Mouse (Mus musculus) adrenal gland, postnatal 25 days (tissue): ENCODE measurements around the gene Catsperd. TPM values are rescaled to one million over a fixed set of nuclear protein-coding genes. Genes with fewer than 3 reads are reported as not detected.
"Not testable (repeated sequence)": the region's sequence is repeated elsewhere in the genome, so short reads cannot be mapped to it uniquely, and the experiment has no call there.

Experiments
- DNase-seq: peaks from one replicate; pipeline ENCODE4 v3.0.0; 2021; ENCODE audit warnings: mixed read lengths
- total RNA-seq: library from RNA; stranded (reverse); gene quantifications from 2 replicates; pipeline ENCODE4 v1.2.3, GENCODE M21; 2021

Catsperd gene
- total RNA-seq, 1 experiment from 2014 or later: 3.2 TPM

DNA sequence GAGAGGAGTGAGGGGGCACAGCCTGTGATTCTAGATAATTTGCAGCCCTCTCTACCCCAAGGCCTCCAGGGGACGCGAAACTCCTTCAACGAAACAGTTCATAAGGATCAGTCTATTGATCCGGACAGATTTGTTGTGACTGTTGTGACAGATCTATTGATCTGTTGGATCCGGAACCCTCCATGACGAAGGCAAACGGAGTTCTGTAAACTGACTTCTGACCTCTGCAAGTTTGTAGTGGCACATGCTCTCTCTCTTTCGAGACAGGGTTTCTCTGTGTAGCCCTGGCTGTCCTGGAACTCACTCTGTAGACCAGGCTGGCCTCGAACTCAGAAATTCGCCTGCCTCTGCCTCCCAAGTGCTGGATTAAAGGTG is 15.4 kb upstream of the Catsperd start:
- DNase-seq: not testable (repeated sequence)

DNA sequence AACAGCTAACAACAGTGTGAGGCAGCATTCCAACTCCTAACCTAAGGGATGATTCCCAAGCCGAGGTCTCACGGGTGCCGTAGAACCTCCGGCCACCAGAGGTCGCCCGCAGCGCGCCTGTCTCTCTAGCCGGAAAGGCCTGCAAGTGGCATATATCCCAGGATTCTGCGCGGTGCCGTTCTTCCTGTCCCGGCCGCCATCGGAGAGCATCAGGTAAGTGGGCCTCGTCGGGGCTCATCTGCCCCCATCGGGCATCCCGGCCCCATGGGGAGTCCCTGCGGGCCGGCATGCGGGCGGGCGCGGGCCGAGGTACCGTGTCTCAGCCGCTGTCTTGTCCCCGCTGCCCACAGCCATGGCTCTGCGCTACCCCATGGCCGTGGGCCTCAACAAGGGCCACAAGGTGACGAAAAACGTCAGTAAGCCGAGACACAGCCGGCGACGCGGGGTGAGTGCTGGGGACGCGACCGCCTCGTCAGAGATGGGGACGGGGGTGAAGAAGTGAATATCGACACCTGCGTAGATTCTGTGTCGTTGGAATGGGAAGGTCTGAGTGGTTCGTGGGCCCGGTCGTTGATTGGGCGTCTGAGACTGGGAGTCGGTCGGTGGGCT is 14.6 kb upstream of the Catsperd start, which contains the start of gene Rpl36:
Gene Rpl36 (plus strand): TSS at position 181 of the 609 bp plus-strand sequence.
- peak; percentile 96 for DNase-seq

DNA sequence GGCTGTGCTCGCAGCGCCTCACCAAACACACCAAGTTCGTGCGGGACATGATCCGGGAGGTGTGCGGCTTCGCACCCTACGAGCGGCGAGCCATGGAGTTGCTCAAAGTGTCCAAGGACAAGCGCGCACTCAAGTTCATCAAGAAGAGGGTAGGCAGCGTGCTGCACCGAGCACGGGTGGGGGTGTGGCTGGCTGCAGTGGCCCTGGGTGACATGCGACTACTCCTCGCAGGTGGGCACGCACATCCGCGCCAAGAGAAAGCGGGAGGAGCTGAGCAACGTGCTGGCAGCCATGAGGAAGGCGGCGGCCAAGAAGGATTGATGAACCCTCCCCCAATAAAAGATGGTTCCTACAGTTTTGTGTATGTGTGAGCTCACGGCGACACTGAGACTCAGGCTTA is 14.1 kb upstream of the Catsperd start:
- not testable (repeated sequence) for DNase-seq

DNA sequence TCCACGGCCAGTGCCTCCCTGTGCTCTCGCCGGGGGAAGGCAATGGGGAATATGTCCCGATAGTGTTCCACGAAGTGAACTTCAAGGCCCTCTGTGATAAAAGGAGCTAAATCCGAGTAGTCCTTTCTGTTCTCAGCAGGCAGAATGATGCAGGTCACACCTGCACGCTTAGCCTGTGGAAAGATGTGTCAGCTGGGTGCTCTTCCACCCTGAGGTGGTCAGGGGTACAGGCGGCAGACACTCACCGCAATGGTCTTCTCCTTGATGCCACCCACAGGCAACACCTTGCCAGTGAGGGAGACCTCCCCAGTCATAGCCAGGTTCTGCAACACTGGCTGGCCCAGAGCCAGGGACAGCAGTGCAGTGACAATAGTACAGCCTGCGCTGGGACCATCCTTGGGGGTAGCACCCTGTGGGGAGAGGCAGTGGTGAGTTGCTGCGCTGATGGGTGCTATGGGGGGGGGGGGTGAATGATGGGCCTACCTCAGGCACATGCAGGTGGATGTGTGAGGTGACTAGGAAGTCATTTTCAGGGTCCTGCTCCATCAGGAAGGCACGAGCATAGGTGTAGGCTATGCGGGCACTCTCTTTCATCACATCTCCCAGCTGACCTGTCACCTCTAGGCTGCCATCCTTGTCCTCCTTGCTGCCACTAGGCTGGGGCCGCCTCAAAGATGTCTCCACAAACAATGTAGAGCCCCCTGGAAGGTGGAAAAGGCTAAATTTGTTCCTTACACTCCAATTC is 13.4 kb upstream of the Catsperd start:
- peak; percentile 54 for DNase-seq

DNA sequence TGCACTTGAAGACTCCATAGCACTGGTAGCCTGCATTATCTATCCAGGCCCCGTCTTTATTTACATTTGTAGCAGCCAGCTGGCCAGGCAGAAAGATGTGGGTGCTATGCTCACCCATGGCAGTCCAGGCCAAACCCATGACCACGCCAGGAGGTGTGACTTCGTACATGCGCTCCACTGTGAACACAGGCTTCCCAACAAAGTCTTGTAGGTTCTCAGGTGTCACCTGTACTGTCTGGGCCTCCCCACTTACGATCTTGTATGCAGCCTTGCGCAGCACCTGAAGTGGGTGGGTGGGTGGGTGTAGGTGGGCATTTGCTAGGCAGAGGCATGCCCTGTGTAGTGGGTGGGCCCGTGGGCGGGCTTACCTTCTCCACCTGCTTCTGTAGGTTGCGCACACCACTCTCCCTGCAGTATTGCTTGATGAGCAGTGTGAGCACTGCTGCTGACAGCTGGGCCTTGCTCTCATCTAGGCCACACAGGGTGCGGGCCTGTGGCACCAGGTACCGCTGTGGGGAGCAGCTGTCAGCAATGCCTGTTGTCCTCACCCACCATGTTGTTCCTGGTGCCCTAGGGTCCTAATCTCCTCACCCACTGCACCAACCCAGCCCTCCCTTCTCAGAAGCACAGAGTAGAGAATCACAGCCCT is 12.7 kb upstream of the Catsperd start:
- DNase-seq: no peak

DNA sequence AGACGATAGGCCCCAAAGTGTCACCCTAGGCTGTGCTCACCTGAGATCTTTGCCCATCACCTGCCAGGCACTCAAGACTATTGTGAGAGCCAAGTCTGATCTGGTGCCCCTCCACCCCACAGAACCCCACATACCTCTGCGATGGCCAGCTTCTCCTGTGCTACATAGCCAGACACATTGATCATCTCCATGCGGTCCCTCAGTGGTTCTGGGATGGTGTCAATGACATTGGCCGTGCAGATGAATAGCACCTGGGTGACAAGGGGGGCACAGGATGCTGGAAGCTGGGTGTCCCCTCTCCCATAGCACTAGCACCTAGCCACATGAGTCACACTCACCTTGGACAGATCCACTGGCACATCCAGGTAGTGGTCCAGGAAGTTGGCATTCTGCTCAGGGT is 12.2 kb upstream of the Catsperd start:
- DNase-seq: no peak

DNA sequence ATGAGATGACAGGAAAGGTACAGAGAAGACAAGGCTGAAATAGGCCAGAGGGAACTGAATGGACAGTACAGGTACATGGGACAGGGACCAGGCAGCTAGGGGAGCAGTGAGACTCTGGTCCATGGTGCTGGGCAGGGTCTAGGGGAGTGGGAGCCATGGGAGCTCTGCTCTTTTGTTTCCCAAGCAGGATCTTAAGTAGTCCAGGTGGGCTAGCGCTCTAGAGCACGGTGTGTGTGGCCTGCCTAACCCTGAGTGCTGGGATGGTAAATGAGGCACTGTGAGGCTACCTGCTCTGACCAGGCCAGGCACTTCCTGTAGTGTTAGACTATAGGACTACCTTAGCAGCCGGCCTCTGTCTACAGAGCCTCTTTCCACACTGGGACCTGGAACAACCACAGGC is 11.2 kb upstream of the Catsperd start:
- no peak for DNase-seq

DNA sequence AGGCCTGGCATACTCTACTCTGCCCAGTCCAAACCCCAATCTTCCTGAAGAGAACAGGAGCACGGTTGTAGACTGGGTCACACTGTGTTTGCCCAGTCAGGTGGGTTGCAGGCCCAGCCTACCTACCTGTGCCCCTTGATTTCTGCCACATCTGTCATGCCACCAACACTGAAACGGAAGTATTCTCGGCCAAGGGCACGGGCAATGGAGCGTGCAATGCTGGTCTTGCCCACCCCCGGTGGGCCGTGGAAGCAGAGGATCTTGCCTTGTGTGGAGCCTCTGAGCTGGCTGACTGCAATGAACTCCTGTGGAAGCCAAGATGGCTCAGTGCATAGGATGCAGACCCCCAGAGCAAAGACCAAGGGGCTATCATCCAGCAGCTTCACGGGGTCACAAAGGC is 10.3 kb upstream of the Catsperd start:
- no peak for DNase-seq

DNA sequence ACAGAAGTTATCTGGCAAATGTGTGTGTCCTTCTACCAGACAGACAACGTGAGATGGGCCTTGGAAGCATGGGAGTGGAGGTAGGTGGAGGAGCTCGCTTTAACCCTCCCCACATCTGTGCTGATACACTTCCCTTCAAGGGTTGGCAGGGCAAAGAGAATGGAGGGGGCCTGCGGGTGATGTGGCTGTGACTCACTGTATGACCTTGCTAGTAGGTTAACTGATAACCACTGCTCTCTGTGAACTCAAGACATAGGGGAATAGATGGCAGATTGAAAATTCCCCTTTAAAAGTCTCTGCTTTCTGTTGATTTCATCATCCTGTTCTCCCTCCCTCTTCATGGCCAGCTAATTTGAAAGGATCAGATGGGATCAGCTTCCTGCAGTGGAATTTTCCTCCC is 2.4 kb upstream of the Catsperd start:
- DNase-seq: peak; percentile 55

DNA sequence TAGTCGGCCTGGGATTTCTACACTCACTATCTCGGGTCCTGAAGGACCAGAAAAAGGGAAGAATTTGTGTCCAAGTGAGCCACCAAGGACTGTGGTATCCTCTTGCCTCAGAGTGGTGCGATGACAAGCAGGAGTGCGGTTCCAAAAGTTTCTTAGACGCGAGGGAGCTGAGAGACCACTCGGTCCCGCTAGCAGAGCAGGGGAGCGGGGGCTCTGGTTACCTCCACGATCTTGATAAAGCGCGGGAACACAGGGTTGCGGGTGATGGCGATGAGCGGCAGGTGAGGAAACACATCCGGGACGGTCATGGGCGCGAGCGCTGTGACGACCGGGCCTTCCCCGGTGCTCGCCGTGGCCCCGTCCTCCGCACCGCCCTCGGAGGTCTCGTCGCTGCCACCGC is 1.7 kb upstream of the Catsperd start:
- DNase-seq: no peak

DNA sequence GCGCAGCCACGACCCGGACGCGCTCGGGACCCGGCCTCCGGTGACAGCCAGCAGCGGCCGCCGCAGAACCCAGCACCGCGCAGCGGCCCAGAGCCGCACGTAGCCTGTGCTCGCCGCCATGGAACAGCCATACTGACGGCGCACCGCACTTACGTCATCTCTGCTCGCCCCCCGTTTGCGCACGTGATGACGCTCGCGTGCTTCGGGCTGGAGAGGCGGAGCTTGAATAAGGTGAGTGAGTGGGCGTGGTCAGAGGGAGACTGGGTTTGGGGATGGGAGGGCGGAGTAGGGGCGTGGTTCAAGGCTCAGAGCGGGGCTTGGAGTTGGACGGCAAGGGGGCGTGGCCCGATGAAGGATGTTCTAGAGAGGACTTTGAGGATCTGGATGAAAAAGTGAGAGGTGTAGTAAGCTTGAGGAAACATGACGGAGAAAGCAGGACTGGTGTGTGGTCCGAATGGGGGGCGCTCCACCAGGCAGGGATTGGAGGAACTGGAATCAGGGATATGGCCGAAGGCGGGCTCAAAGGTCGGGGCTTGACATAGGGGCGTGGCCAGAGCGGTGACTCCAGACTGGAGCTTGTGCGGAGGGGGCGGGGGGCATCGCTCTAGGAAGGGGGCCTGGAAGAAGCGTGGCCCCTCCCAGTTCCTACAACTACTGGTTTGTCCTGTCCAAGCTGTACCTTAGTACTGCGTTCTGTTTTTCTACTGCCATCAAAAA is 1.0 kb upstream of the Catsperd start, which contains the start of gene Lonp1:
Gene Lonp1 (minus strand): TSS at position 134 of the 717 bp plus-strand sequence.
- DNase-seq: peak; percentile 96

DNA sequence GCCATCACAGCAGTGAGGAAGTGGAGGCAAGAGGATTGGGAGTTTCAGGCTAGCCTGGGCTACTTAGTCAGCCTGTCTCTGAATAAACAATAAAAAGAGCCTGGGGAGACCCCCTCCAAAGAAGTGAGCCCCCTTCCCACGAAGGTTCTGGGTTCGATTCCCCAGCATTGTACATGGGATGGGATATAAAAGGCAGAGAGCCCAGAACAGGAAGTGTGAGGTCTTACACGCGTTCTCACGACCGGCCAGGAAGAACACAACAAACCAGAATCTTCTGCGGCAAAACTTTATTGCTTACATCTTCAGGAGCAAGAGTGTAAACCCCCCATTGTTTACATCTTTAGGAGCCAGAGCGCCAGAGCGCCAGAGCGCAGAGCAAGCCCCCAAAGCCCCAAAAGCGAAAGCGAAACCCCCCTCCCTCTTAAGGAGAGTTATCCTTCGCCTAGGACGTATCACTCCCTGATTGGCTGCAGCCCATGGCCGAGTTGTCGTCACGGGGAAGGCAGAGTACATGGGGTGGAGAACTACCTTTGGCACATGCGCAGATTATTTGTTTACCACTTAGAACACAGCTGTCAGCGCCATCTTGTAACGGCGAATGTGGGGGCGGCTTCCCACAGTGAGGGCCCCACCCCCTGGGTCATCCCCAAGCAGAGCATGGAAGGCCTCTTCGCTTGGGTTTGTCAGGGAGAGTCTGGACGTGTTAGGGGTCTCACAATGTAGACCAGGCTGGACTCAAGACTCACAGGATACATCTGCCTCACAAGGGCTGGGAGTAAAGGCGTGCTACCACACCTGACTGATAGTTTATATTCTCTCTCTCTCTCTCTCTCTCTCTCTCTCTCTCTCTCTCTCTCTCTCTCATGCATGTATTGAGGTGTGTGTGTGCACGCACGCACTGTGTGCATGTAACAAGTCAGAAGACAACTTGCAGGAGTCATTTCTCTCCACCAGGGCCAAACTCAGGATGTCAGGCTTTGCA is 2.1 kb downstream of the Catsperd start:
- DNase-seq: not testable (repeated sequence)

DNA sequence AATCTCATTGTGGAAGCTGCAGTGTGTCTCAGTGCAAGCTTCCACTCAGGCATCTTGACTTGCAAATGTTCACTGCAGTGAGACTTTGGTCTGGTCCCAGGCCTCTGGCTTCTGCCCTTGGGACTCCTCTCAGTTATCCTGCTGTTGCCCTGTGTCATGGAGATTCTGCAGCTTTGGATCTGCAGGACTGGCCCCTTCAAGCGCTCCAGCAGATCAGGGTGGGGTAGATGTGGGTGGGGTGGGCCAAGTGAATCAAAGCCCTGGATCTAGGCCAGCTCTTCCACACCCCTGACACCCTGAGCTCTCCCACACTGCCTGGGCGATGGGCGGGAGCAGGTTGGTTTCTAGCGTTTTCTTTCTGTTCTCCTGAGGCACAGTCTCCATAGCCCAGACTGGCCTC is 3.9 kb downstream of the Catsperd start:
- DNase-seq: no peak

DNA sequence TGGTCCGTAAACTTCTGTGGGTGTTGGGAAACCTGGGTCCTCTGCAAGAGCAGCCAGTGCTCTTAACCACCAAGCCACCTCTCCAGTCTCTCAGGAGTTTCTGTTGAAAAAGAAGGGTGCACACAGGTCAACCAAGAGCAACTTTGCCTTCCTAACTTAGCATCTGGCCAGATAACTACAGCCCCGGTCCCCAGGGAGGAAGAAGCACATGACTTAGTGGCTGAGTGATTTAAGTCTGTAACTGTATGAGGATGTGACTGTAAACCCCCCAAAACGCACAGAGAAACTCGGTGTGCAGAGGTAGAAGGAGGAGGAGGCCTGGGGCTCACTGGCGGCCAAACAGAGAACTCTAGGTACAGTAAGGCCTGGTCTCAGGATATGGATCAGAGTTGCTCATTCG is 6.1 kb downstream of the Catsperd start:
- no peak for DNase-seq

DNA sequence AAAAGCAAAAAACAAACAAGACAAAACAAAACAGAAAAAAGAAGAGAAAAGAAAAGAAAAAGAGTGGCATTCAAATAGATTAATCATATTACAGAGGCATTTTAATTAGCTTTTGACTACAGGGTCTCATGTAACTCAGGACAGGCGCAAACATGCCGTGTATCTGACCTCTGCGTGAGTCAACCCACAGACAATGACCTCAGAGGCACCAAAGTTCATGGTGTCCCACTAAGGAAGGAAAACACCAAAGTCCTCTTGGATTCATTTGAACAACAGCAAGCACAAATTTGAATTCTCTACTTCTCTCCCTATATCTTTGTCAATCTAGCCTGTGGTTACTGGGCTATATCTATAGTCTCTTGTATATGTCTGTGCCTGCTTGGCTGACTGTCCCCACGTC is 15.3 kb downstream of the Catsperd start:
- DNase-seq: no peak

DNA sequence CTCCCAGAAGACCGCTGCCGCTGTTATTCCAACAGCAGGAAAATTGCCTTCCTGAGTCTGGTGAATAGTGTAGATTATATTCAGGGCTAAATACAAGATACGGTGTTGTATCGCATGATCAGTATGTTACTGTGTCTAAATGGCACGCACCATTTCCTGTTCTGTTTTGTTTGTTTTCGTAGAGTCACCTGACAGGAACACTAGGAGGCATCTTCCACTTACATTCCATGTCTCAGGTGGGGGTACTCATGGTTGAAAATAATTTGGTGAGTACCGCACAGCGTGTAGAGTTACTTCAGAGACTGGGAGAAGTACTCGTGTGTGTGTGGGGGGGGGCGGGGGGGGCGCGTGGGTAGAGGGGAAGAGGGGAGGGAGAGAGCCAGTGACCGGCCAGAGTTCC is 19.6 kb downstream of the Catsperd start:
- DNase-seq: no peak

DNA sequence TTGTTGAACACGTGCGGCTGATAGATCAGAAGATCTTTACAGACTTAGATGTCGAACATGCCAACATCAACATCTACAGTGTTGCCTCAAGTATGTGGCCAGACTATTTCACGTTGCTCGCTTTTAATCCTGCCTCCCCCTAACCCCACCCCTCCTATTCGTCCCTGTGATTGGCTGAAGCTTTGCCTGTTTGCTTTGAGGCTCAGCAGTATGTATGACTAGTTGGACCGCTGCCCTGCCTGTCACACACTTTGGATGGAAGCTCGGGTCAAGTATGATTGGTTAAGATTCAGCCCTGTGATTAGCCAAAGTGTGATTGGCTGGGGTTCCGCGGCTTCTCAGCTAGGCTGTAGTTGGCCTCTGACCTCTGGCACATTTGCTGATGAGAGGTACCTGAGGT is 23.9 kb downstream of the Catsperd start:
- DNase-seq: no peak

DNA sequence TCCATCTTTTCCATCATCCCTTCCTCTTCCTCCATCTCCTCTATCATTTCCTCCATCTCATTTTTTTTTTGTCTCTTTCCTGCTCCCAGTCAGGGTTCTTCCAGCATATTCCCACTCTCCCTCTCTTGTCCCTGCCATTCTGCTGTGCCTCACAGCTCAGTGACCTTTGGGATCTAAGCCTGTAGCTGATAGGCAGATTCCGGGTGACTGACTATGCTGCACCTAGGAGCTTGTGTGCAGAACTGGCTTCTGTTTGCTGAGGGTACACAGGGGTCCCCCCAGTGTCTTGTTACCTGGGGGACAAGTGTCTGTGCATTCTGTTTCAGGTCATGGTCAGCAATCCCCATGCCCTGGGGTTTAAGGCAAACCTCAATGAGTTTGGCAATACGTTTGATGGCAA is 26.8 kb downstream of the Catsperd start:
- DNase-seq: no peak

DNA sequence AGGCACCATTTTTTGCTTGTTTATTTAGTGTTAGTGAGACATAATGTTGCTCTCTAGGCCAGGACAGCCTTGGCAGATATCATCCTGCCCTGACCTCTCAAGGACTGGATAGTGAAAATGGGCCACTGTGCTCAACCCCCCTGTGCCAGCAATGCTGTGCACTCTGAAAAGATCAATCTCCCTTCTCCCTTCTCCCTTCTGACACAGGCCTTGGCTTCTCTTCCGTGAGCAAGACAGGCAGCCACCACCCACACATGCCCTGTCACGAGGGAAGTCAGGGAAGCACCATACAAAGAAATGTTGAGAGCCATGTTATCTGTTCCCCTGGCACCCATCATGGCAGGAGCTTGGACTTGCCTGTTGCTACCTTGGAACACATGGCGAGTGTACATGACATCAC is 27.4 kb downstream of the Catsperd start:
- DNase-seq: peak; percentile 18

DNA sequence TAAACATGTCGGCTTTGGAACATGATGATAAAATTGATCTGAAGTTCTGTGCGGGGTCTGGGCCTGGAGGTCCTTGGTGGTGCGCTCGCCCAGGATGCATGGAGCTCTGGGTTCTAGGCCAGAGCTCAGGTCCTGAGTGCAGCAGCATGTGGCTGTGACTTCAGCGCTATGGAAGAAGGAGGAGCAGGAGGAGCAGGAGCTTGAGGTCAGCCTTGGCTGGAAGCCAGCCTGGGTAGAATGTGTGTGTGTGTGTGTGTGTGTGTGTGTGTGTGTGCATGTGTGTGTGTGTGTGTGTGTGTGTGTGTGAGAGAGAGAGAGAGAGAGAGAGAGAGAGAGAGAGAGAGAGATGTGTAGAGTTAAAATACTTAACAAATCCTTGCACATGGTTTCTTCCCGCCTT is 28.2 kb downstream of the Catsperd start:
- DNase-seq: no peak

DNA sequence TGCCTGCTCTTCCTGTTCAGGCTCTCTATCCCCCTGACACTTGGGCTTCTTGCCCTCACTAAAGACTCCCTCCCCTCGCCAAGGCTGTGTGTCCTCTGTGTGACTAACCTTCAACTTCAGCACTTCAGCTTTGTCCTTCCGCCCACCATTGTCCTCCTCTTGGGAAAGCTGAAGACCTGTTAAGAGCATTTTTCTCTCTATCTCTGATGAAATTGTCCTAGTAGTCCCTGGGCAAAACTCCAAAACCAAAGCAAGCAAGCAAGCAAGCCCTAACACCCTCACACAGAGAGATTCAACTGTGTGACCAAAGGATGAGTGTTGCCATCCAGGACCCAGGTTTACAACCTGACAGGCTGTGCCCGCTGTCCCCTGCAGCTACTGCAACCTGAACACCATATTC is 35.7 kb downstream of the Catsperd start:
- DNase-seq: no peak

DNA sequence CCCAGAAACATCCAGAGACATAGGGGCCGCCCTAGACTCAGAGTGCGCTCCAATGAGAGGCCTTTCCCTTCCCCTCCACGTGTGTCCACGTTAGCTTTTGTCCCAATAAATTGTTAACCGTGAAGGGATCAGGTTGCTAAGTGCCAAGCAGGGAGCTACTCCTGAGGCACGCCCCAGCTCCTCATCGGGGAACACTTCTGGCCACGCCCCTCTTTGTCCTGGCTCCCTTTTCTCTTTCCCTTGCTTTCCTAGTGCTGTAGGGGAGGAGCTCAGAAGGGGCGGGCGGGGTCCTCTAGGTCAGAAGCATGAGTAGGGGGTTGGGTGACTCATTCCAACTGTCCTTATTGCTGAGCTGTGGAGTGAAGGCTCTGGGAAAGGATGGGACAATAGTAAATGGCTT is 36.4 kb downstream of the Catsperd start:
- DNase-seq: no peak
